Mouse (Mus musculus) left cerebral cortex, adult 6 months (tissue): Measurements from ENCODE around the gene Dhrs9. TPM values are rescaled to one million over a fixed set of nuclear protein-coding genes. Genes with fewer than 3 reads are reported as not detected.

Source experiments
- long read RNA-seq, 2 experiments: library from polyadenylated mRNA; unstranded; transcript quantifications; one replicate each; pipeline ENCODE4 v2.0.0; 2019 to 2020
- polyA plus RNA-seq: library from polyadenylated mRNA; unstranded; fragments of <200 nt; fragmentation: Nextera tagmentation; gene quantifications from 2 replicates; pipeline ENCODE4 v1.2.3, GENCODE M21; 2021

The Dhrs9 gene
- polyA plus RNA-seq = not detected in 2 replicates
- long read RNA-seq, experiment 1, partial matches to known transcripts = 0 of 1 reads
- long read RNA-seq, experiment 1, other reads (novel, unspliced or antisense) = 1 of 1 reads
- long read RNA-seq, experiment 2 = 0 reads

GRCm38 (mm10) chr2:69380281-69380680 is at the start of gene Dhrs9:
Gene Dhrs9 (plus strand): TSS chr2:69380445.

GRCm38 (mm10) chr2:69342496-69343221 is 37.6 kb upstream of the Dhrs9 start, which contains the start of gene Abcb11:
Gene Abcb11 (minus strand): TSS chr2:69342616.

Other genes starting within 250 kb of the Dhrs9 start
- 2.1 and 2.4 TPM in 2 replicates for gene Nostrin, start 244.6 kb upstream of the Dhrs9 start, polyA plus RNA-seq
- 0.73 and 0.93 TPM in 2 replicates for gene Spc25, start 174.3 kb upstream of the Dhrs9 start, polyA plus RNA-seq
- not detected in 2 replicates for gene G6pc2, start 169.4 kb upstream of the Dhrs9 start, polyA plus RNA-seq
- not detected in 2 replicates for gene Abcb11, start 37.8 kb upstream of the Dhrs9 start, polyA plus RNA-seq
- 0.05 TPM in 1 of 2 replicates, not detected in the other for gene Lrp2, start 205.6 kb downstream of the Dhrs9 start, polyA plus RNA-seq